Mouse (Mus musculus) embryonic facial prominence, embryonic 12.5 days (tissue): ENCODE measurements around the gene Asic2. TPM values are rescaled to one million over a fixed set of nuclear protein-coding genes. Genes with fewer than 3 reads are reported as not detected.

ENCODE experiments used
- ATAC-seq: fragments of 200-750 bp; cut with Nextera tagmentation; 2 replicates; pipeline ENCODE4 v1.8.0; 2017; ENCODE audit not compliant: insufficient number of reproducible peaks, insufficient read depth, low FRiP score, low TSS enrichment
- H3K27ac ChIP-seq: fragments of 300-500 bp; sonication (generic); 2 replicates; pipeline ENCODE4 v1.5.1; 2016; ENCODE audit warnings: mild to moderate bottlenecking
- H3K27me3 ChIP-seq: fragments of 300-500 bp; sonication (generic); 2 replicates; pipeline ENCODE4 v1.6.1; 2016; ENCODE audit warnings: mild to moderate bottlenecking, moderate library complexity
- H3K36me3 ChIP-seq: fragments of 300-500 bp; sonication (generic); 2 replicates; pipeline ENCODE4 v1.6.1; 2016; ENCODE audit warnings: mild to moderate bottlenecking
- H3K4me1 ChIP-seq: fragments of 300-500 bp; sonication (generic); 2 replicates; pipeline ENCODE4 v1.6.1; 2016
- H3K4me2 ChIP-seq: fragments of 300-500 bp; sonication (generic); replicated peaks from 2 replicates; pipeline ENCODE4 v1.6.1; 2016; ENCODE audit warnings: mild to moderate bottlenecking, moderate library complexity
- H3K4me3 ChIP-seq: fragments of 300-500 bp; sonication (generic); 2 replicates; pipeline ENCODE4 v1.5.1; 2016; ENCODE audit warnings: mild to moderate bottlenecking
- H3K9ac ChIP-seq: fragments of 300-500 bp; sonication (generic); 2 replicates; pipeline ENCODE4 v1.6.1; 2016; ENCODE audit warnings: mild to moderate bottlenecking, moderate library complexity
- H3K9me3 ChIP-seq: fragments of 300-500 bp; sonication (generic); 2 replicates; pipeline ENCODE4 v1.6.1; 2016; ENCODE audit warnings: mild to moderate bottlenecking, moderate library complexity
- WGBS: fragments of 180-500 bp; shearing (Covaris S2); methylation state at CpG from one replicate; pipeline ENCODE4 v1.1.7; 2016; 5-methylcytosine and 5-hydroxymethylcytosine counted together
- polyA plus RNA-seq: library from polyadenylated mRNA; unstranded; fragments of >200 nt; fragmentation: Nextera tagmentation; extraction: Ambion mirVana; gene quantifications from 2 replicates; pipeline ENCODE4 v1.2.1, GENCODE M21; 2016

Asic2 gene
- polyA plus RNA-seq, 1 experiment from 2014 or later, result 1.3 TPM

- Histone ChIP-seq H3K9me3 (no peaks in the 10 kb centered on the region), H3K4me2 (no peak overlapping the region), H3K27me3 (no peaks in the 10 kb centered on the region), H3K4me3 (no peak overlapping the region), H3K36me3 (no peaks in the 10 kb centered on the region), H3K27ac (no peak overlapping the region), H3K4me1 (no peaks in the 10 kb centered on the region), H3K9ac (no peak overlapping the region)
- no peak for ATAC-seq
- WGBS, result 60% methylated on average over 1 of the region's 1 CpGs
These were observed 135.9 kb downstream of the Asic2 start for GRCm38 (mm10) chr11:81832381-81832780.

- Histone ChIP-seq H3K9ac (no peak overlapping the region), H3K9me3 (no peaks in the 10 kb centered on the region), H3K27ac (no peak overlapping the region), H3K4me2 (no peak overlapping the region), H3K4me1 (no peaks in the 10 kb centered on the region), H3K36me3 (no peaks in the 10 kb centered on the region), H3K4me3 (no peak overlapping the region), H3K27me3 (no peaks in the 10 kb centered on the region)
- WGBS, result 33% methylated on average over 5 of the region's 5 CpGs
- ATAC-seq, result no peak
These were observed 151.7 kb downstream of the Asic2 start for GRCm38 (mm10) chr11:81816531-81816930.

GRCm38 (mm10) chr11:81814816-81815215, 153.4 kb downstream of the Asic2 start:
- H3K9ac ChIP-seq, result no peak overlapping the region
- no peak for ATAC-seq
- H3K4me3 ChIP-seq, result no peak overlapping the region
- no peaks in the 10 kb centered on the region for H3K9me3 ChIP-seq
- H3K4me2 ChIP-seq, result no peak overlapping the region
- 96% methylated on average over 1 of the region's 1 CpGs for WGBS
- H3K36me3 ChIP-seq, result no peaks in the 10 kb centered on the region
- H3K27me3 ChIP-seq, result no peaks in the 10 kb centered on the region
- H3K27ac ChIP-seq, result no peak overlapping the region
- no peaks in the 10 kb centered on the region for H3K4me1 ChIP-seq

GRCm38 (mm10) chr11:81806905-81807659, 161.2 kb downstream of the Asic2 start:
- 79% methylated on average over 11 of the region's 11 CpGs for WGBS
- H3K27ac ChIP-seq, result no peak overlapping the region
- no peak overlapping the region for H3K9ac ChIP-seq
- ATAC-seq, result no peak
- no peaks in the 10 kb centered on the region for H3K36me3 ChIP-seq
- H3K4me2 ChIP-seq, result no peak overlapping the region
- H3K4me1 ChIP-seq, result no peaks in the 10 kb centered on the region; the same call in 1 of the 2 replicates
- H3K27me3 ChIP-seq, result no peaks in the 10 kb centered on the region
- no peaks in the 10 kb centered on the region for H3K9me3 ChIP-seq
- no peak overlapping the region for H3K4me3 ChIP-seq

GRCm38 (mm10) chr11:81803544-81803943, 164.7 kb downstream of the Asic2 start:
- WGBS, result 28% methylated on average over 2 of the region's 2 CpGs
- H3K4me2 ChIP-seq, result no peak overlapping the region

GRCm38 (mm10) chr11:81802614-81803013, 165.6 kb downstream of the Asic2 start:
- no peak overlapping the region for H3K9ac ChIP-seq
- H3K27me3 ChIP-seq, result no peaks in the 10 kb centered on the region
- WGBS, result 74% methylated on average over 1 of the region's 1 CpGs
- H3K36me3 ChIP-seq, result no peaks in the 10 kb centered on the region
- no peak overlapping the region for H3K4me2 ChIP-seq
- H3K27ac ChIP-seq, result no peak overlapping the region
- no peak for ATAC-seq
- H3K9me3 ChIP-seq, result no peaks in the 10 kb centered on the region
- no peak overlapping the region for H3K4me3 ChIP-seq
- no peaks in the 10 kb centered on the region; the same call in 1 of the 2 replicates for H3K4me1 ChIP-seq

More at GRCm38 (mm10) chr11:81803544-81803943, 164.7 kb downstream of the Asic2 start:
- Histone ChIP-seq H3K4me3 (no peak overlapping the region), H3K9ac (no peak overlapping the region), H3K27ac (no peak overlapping the region), H3K27me3 (no peaks in the 10 kb centered on the region), H3K4me1 (no peaks in the 10 kb centered on the region; the same call in 1 of the 2 replicates), H3K9me3 (no peaks in the 10 kb centered on the region), H3K36me3 (no peaks in the 10 kb centered on the region)
- no peak for ATAC-seq

GRCm38 (mm10) chr11:81800899-81801298, 167.4 kb downstream of the Asic2 start:
- H3K9me3 ChIP-seq, result no peaks in the 10 kb centered on the region
- no peak overlapping the region for H3K27ac ChIP-seq
- H3K4me3 ChIP-seq, result no peak overlapping the region
- 88% methylated on average over 4 of the region's 4 CpGs for WGBS
- no peaks in the 10 kb centered on the region for H3K27me3 ChIP-seq
- no peaks in the 10 kb centered on the region for H3K36me3 ChIP-seq
- H3K4me2 ChIP-seq, result no peak overlapping the region
- H3K4me1 ChIP-seq, result no peaks in the 10 kb centered on the region; the same call in 1 of the 2 replicates
- no peak for ATAC-seq
- no peak overlapping the region for H3K9ac ChIP-seq

- H3K27me3 ChIP-seq, result no peaks in the 10 kb centered on the region
- WGBS, result 71% methylated on average over 2 of the region's 2 CpGs
- H3K4me2 ChIP-seq, result no peak overlapping the region
- H3K27ac ChIP-seq, result no peak overlapping the region
- H3K4me1 ChIP-seq, result no peaks in the 10 kb centered on the region
- no peaks in the 10 kb centered on the region for H3K36me3 ChIP-seq
- no peak for ATAC-seq
- H3K9ac ChIP-seq, result no peak overlapping the region
- H3K9me3 ChIP-seq, result no peaks in the 10 kb centered on the region
- no peak overlapping the region for H3K4me3 ChIP-seq
These were observed 174.7 kb downstream of the Asic2 start for GRCm38 (mm10) chr11:81793588-81793987.

- Histone ChIP-seq H3K27me3 (no peaks in the 10 kb centered on the region), H3K4me1 (no peaks in the 10 kb centered on the region), H3K36me3 (no peaks in the 10 kb centered on the region), H3K4me3 (no peak overlapping the region), H3K27ac (no peak overlapping the region), H3K9me3 (no peaks in the 10 kb centered on the region), H3K9ac (no peak overlapping the region), H3K4me2 (no peak overlapping the region)
- whole genome bisulfite sequencing, result 86% methylated on average over 1 of the region's 1 CpGs
- no peak for ATAC-seq
These were observed 176.7 kb downstream of the Asic2 start for GRCm38 (mm10) chr11:81791579-81791978.

- no peak overlapping the region for H3K4me3 ChIP-seq
- WGBS, result 77% methylated on average over 2 of the region's 2 CpGs
- no peaks in the 10 kb centered on the region for H3K27me3 ChIP-seq
- H3K9me3 ChIP-seq, result no peaks in the 10 kb centered on the region
- no peak overlapping the region for H3K9ac ChIP-seq
- no peaks in the 10 kb centered on the region for H3K36me3 ChIP-seq
- ATAC-seq, result no peak
- H3K4me1 ChIP-seq, result no peaks in the 10 kb centered on the region
- H3K27ac ChIP-seq, result no peak overlapping the region
- H3K4me2 ChIP-seq, result no peak overlapping the region
These were observed 187.7 kb downstream of the Asic2 start for GRCm38 (mm10) chr11:81780596-81780995.

GRCm38 (mm10) chr11:81779881-81780280, 188.4 kb downstream of the Asic2 start:
- no peak overlapping the region for H3K27ac ChIP-seq
- no peaks in the 10 kb centered on the region for H3K4me1 ChIP-seq
- ATAC-seq, result no peak
- H3K36me3 ChIP-seq, result no peaks in the 10 kb centered on the region
- 89% methylated on average over 7 of the region's 7 CpGs for WGBS
- H3K4me3 ChIP-seq, result no peak overlapping the region
- no peaks in the 10 kb centered on the region for H3K27me3 ChIP-seq
- H3K9me3 ChIP-seq, result no peaks in the 10 kb centered on the region
- H3K4me2 ChIP-seq, result no peak overlapping the region
- H3K9ac ChIP-seq, result no peak overlapping the region

- H3K27ac ChIP-seq, result no peak overlapping the region
- no peak overlapping the region for H3K4me3 ChIP-seq
- 18% methylated on average over 7 of the region's 7 CpGs for WGBS
- H3K36me3 ChIP-seq, result no peaks in the 10 kb centered on the region
- no peaks in the 10 kb centered on the region for H3K4me1 ChIP-seq
- H3K27me3 ChIP-seq, result 0 out of 2 replicates have a peak, but pooled peaks cover 3% of the 10 kb centered on the region
- H3K9me3 ChIP-seq, result no peaks in the 10 kb centered on the region
- no peak overlapping the region for H3K9ac ChIP-seq
- ATAC-seq, result no peak
- H3K4me2 ChIP-seq, result no peak overlapping the region
These were observed 196.9 kb downstream of the Asic2 start for GRCm38 (mm10) chr11:81771195-81771895.
